Mouse (Mus musculus) spleen, adult 2 months (tissue): ENCODE results near the gene Nsa2.

ENCODE experiments used
- CTCF ChIP-seq: fragments of 200-500 bp; IDR thresholded peaks from 2 replicates; pipeline ENCODE4 v1.5.1; 2011; ENCODE audit warnings: mild to moderate bottlenecking, inconsistent platforms; ENCODE audit not compliant: insufficient read depth, insufficient read length, insufficient replicate concordance; ENCODE audit errors: extremely low read depth
- POLR2A ChIP-seq: fragments of 200-500 bp; IDR thresholded peaks from 2 replicates; pipeline ENCODE4 v1.6.1; 2011; ENCODE audit warnings: low read depth, low read length, inconsistent platforms

DNA sequence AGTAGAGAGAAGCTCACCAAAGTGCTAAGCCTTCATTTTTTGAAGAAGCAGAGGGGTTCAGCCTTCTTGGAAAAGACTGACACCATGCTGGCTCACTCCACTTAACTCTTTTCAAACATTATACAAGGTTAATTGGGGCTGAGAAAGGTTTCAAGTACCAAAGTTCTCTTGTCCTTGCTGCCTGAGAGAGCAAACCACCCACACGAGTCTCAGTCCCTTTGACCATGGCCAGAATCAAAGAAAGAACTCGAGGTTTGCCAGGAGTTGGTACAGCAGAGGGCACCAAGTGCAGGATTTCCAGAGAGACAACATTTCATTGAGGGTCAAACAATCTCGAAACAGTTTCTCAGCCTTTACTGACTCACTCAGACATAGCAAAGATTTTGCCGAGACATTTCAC, 28.7 kb downstream of the Nsa2 start:
- TF ChIP-seq POLR2A (no peak), CTCF (no peak)
